In the genomic region with DNA sequence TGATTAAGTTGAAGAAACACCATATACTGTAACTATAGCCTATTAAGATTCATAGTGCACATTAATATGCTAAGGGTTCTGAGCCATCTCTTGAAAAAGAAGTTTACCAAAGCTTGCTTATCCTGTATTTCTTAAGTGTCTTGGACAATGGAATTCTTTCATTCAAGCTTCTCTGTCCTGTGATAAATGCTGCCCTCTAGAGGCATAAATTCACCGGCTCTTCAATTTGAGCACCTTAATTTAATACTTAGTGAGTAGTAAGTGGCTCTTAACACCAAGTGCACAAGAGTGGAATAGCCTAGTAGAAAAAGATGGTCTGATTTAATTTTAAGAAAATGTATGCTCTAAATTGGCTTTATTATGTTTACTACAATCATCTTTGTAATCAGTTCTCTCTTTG, we compare ENCODE assay signal across 8 mouse cellular contexts. TPM values are rescaled to one million over a fixed set of nuclear protein-coding genes. Genes with fewer than 3 reads are reported as not detected.
A peak's percentile ranks its signal among the peaks of the same experiment; 100 is the strongest.
DNase-seq lines count a peak whose midpoint lies in the region; TF ChIP-seq lines count a peak whose summit lies in the region.

No protein-coding gene starts in this region.

- H3K79me2 ChIP-seq in heart, adult 2 months (replicated peaks; ENCODE audit: control insufficient read depth, insufficient read depth, low read length) = 0 out of 2 replicates have a peak, but pooled peaks cover 2% of the 10 kb centered on the region

- TF ChIP-seq CTCF in heart, adult 2 months (IDR thresholded peaks at IDR 0.05) = peak; percentile 94

- intact Hi-C loops in heart, adult 2 months (cut with DNase I) = loop anchor here (1.0 kb wide), 2 partner anchors 150 to 228 kb away; no protein-coding TSS in a partner anchor
- intact Hi-C loops in heart, postnatal 25 days (cut with DNase I) = loop anchor here (1.0 to 2.0 kb wide), 2 partner anchors 150 to 229 kb away; no protein-coding TSS in a partner anchor

- no peaks in the 10 kb centered on the region for H3K27me3 ChIP-seq in heart, adult 2 months (ENCODE audit: control insufficient read depth, insufficient read depth, low read length)

- peaks cover 9% of the 10 kb centered on the region for H3K36me3 ChIP-seq in heart, adult 2 months (ENCODE audit: control insufficient read depth, insufficient read depth, low read length)

- no peak for TF ChIP-seq POLR2A in heart, adult 2 months (IDR thresholded peaks at IDR 0.05; ENCODE audit: insufficient read depth, low read depth, low read length)

- TF ChIP-seq EP300 in heart, adult 2 months (IDR thresholded peaks at IDR 0.05; ENCODE audit: insufficient read depth, low read depth, low read length) = no peak

- peaks cover 11% of the 10 kb centered on the region for H3K4me1 ChIP-seq in heart, adult 2 months (ENCODE audit: control insufficient read depth, insufficient read depth, low read length)

- H3K4me3 ChIP-seq in heart, adult 2 months = no peak overlapping the region

- no peak overlapping the region for H3K27ac ChIP-seq in heart, adult 2 months

- H3K9ac ChIP-seq in heart, adult 2 months (ENCODE audit: low read depth, low read length) = no peak overlapping the region

- 15% methylated on average over 1 of the region's 1 CpGs for WGBS in heart, adult 2 months

- DNase-seq in heart, adult 2 months = no peak
- no peak for DNase-seq in heart, postnatal 25 days (ENCODE audit: low spot score)
- peak; percentile 86 for DNase-seq in 416B (ENCODE audit: low read depth)
- DNase-seq in T-cell, adult 2 months (ENCODE audit: low spot score) = peak; percentile 39
- DNase-seq in embryo, embryonic 11 days = peak; percentile 71
- peak; percentile 78 for DNase-seq in kidney, postnatal 14 days
- peak; percentile 81 for DNase-seq in lung, postnatal 14 days
- no peak for DNase-seq in ovary, adult 18-20 months (ENCODE audit: low spot score)

RNA-seq across cellular contexts. Expression of a gene that starts 28.5 kb away (rescaled TPM):
- total RNA-seq in heart, adult 2 months (2021) = 10 to 100 TPM; 42.8 to 44.9 TPM
- 14.3 and 34.5 TPM in 2 replicates for polyA plus RNA-seq in heart, adult 2 months (2012; rRNA removed)
- 10 to 100 TPM; 45.4 to 47.2 TPM for total RNA-seq in heart, postnatal 25 days (2021)

Comparison
In these comparisons a context has a peak if more than half of its experiments do, and no peak if none do; other contexts are left out.
1. DNase-seq: peak in 416B (single experiment), T-cell, adult 2 months (single experiment), embryo, embryonic 11 days (single experiment), kidney, postnatal 14 days (single experiment) and lung, postnatal 14 days (single experiment); none in heart, adult 2 months (0 of 2), heart, postnatal 25 days (single experiment) and ovary, adult 18-20 months (single experiment).